Mouse (Mus musculus) left cerebral cortex, postnatal 10 days (tissue): Measurements from ENCODE around the gene Gm49337. TPM values are rescaled to one million over a fixed set of nuclear protein-coding genes. Genes with fewer than 3 reads are reported as not detected.
A peak's percentile ranks its signal among the peaks of the same experiment; 100 is the strongest.
"Not testable (repeated sequence)": the region's sequence is repeated elsewhere in the genome, so short reads cannot be mapped to it uniquely, and the experiment has no call there.

Experiments
- DNase-seq, 2 experiments: peaks; one replicate each; pipeline ENCODE4 v3.0.0; 2021 to 2022; ENCODE audit warnings: low spot score in 2 of 2, mixed read lengths in 1 of 2; ENCODE audit errors: extremely low spot score in 1 of 2
- intact Hi-C: fragments of 180-260 bp; cut with DNase I; formaldehyde crosslinking; loops from one replicate; pipeline ENCODE4 v1.15.1; 2025
- total RNA-seq, 2 experiments: library from RNA; stranded (reverse); gene quantifications; 2 replicates each; pipeline ENCODE4 v1.2.3; 2021

Gene Gm49337
- total RNA-seq, 2 experiments from 2014 or later: not detected

DNA sequence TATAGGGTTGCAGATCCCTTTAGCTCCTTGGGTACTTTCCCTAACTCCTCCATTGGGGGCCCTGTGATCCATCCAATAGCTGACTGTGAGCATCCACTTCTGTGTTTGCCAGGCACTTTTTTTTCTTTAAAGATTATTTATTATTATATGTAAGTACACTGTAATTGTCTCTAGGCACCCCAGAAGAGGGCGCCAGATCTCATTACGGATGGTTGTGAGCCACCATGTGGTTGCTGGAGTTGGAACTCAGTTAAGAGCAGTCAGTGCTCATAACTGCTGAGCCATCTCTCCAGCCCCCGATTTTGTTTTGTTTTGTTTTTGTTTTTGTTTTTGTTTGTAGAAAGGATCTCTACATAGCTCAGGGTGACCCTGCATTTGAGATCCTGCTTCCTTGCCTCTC is 72.7 kb downstream of the Gm49337 start:
- peak in 1 of 2 experiments; percentile 40 for DNase-seq
- intact Hi-C loops: not testable (repeated sequence)

DNA sequence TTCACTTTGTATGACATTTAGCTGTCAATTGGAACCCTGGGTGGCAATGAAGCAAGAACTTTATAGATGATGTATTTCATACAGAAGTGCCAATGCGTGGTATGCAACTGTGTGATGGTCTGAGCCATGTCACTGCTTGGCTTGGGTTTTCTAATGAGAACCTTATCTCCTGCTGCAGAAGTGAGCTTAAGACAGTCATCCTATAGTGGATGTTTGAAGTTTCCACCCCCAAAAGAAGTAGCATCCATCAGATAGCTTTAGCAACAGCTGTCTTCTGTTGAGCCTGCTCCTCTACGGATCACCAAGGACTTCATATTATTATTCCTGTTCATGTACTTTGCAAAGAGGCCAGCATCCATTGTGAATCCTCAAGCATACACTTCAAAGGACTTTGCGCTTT is 76.8 kb downstream of the Gm49337 start:
- intact Hi-C loops: no loop called here
- DNase-seq: no peak

DNA sequence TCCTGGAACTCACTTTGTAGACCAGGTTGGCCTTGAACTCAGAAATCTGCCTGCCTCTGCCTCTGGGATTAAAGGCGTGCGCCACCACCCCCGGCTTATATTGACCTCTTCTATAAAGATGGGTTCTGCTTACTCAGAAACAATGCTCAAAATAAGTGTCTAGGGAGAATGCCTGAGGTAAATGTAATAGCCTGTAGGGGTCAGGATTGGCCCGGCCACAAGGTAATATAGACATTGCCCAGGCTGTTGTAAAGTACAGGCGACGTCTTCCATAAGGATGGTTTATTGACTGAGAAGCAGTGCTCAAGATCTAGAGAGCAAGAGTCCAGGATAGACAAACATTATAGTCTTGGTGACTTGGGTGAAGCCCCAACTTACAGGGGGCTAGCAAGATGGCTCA is 95.0 kb downstream of the Gm49337 start:
- intact Hi-C loops: no loop called here

DNA sequence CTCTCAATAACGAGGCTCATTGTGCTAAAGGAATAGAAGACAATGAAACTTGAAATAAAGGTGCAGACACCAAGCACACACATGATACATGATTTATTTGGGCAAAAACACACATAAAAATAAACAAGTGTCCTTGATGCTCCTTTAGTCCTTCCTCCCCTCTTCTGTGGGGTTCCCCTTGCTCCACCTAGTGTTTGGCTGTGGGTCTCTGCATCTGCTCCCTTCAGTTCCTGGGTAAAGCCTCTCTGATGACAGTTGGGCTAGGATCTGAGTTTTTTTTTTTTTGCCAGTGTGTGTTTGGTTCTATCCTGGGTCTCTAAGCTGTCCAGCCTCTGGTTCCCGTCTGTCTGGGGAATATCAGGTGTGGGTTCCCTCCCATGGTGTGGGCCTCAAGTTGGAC is 109.0 kb downstream of the Gm49337 start:
- DNase-seq: no peak
- intact Hi-C loops: no loop called here

More for the DNA sequence above, 95.0 kb downstream of the Gm49337 start:
- DNase-seq: no peak

DNA sequence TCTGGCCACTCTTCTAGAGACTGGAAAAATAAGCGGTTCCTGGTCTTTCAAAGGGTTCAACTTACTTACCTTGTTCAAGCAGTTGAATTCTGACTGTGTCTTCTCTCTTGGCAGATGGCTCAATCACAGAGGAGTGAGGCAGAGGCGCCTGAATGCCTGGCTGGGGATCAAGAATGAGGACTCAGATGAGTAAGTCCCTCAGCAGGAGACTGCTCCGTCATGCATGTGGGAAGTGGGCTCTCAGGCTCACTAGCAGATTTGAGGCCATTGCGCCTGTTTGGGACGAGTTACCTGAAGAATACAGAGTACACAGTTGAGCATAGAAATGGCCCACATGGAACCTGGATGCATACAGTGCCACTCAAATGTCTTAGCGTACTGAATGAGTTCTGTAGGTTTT is 118.4 kb downstream of the Gm49337 start:
- intact Hi-C loops: no loop called here
- no peak for DNase-seq

DNA sequence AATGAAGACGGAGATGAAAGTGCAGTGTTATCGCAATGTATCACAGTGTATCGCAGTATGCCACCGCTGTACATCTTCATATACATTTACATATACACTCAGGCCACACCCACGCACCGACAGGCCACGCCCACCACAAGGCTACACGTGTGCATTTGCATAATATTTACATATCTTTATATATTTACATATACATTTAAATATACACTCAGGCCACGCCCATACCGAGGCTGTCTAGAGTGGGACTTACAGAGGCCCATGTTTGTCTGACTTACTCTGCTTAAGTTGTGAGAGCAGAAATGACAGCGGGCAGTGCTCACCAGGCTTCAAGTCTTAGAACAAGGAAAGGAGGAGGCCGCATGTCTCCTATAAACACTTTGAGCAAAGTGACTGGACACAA is 120.1 kb downstream of the Gm49337 start:
- intact Hi-C loops: no loop called here
- DNase-seq: no peak

DNA sequence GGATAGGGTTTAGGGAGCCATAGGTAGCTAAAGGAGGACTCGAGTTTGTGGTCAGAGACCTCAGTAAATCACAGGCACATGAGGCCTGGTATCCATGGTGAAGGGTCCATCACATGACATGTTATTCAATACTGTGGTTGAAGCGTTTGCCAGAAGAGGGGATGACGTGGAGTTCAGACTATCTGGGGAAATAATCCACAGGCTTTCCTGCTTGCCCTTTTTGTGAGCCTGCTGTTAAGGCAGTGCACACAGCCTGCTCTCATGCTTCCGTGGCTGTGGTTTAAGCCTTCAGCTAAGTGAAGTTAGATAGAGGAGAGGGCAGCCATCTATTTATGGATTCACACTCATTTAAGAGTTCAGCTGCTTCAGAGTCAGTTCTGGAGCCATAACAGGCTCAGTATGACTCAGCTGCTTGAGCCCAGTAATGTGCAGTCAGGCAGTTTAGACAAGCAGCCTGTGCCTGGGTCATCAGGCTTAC is 127.7 kb downstream of the Gm49337 start:
- no peak for DNase-seq
- intact Hi-C loops: loop anchor here (10.0 kb wide), 1 partner anchor 136 kb away; the partner anchor contains the start of gene Tspan1

DNA sequence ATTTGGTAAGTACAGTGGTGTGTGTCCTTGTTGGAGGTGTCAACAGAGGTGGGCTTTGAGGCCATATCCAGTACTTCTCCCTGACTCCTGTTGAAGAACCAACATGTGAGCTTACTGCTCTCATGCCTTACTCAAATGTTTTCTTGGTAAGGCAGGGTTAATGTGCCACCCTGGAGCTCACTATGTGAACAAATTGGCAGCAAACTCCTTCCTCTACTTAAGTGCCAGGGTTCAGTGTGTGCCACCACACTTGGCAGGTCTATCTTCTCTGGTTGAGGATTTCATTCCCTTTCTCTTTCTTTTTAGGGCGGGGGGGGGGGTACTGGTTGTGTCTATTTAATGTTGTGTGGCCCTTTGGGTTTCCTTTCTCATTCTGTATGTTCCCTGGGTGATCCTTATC is 131.4 kb downstream of the Gm49337 start:
- intact Hi-C loops: loop anchor here (10.0 kb wide), 1 partner anchor 140 kb away; the partner anchor contains the start of gene Tspan1
- DNase-seq: no peak

DNA sequence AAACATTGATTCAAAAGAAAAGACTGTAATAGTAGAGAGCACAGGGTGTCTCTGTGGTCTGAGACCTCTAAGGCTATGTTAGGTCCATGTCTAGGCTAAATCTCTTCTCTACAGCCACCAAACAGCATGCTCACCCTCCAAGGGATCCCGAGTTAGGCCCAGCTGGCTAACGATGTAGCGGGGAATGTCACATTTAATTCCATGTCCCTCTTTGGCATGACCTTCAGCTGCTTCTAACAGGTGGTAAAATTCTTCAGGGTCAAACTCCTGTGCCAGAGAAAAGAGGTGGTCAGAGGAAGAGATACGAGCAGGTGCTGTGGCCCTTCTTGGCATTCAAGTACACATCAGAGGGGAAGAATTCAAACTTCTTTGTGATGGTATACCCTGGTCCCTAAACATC is 144.4 kb downstream of the Gm49337 start:
- DNase-seq: no peak
- intact Hi-C loops: no loop called here

DNA sequence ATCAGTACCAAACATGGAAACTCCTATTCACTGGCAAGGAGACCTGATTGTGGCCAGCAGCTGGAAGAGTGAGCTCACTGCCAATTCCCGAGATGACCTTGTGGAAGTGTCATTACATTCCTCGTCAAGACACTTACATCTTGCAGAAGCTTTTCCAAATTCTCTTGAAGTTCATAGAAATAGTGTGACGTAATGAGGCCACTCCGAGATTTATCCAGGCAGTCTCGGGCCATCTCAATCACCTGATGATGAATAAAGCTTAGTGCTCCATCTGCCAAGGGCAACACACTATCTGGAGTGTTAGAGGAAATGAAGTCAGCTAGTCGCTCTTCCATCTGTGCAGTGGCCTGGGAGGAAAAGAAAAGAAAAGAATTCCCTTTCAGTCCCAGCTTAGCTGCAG is 148.9 kb downstream of the Gm49337 start:
- intact Hi-C loops: no loop called here
- DNase-seq: no peak

DNA sequence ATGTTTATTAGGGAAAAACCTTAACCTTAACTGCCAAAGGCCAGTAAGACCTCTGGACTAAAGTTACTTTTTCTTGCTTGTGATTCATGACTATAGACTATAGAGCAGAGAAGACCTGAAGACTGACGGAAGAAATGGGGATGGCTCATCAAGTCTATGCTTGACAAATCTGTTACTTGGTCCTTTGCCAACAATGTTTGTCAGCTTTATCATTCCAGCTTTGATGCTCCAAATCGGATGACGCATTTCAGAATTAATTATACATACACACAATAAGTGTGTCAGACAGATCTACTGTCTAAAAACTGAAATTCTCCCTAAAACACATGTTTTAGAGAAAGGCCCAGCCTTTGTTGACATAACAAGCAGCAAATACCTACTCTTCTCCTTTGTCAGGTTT is 156.1 kb downstream of the Gm49337 start:
- no peak for DNase-seq
- intact Hi-C loops: no loop called here

DNA sequence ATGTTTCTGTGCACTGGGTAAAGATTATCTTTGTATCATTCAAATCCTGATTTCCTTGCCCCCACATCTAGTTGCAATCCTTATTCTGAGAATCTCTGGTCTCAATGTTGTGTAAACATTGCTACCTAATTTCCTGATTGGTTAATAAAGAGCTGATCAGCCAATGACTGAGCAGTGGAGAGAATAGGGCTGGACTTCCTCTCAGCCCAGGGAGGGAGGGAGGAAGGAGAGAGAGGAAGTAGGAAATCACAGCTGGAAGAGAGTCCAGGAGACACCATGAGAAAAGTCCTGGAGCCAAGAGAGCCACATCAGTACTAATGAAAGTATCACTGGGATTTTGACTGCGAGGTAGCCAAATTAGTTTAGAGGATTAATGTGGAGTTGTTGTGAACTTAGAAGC is 163.1 kb downstream of the Gm49337 start:
- no peak for DNase-seq
- intact Hi-C loops: loop anchor here (5.0 kb wide), 1 partner anchor 66 kb away; no protein-coding TSS in a partner anchor

DNA sequence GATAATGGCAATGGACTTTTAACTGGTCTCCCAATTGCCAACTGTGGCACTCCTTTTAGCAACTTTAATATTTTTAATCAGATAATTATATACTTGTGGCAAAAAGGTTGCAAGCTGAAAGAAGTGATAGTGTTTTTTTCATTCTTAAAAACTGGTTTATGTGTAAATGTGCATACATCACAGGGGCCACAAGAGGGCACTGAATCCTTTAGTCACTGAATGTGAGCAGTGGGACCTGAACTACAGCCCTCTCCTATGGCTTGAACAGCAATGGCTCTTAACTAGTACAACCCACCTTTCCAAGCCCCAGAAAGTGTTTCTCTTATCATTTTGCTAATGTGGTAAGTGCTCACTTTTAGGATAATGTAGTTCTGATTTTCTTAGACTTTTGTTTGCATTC is 168.9 kb downstream of the Gm49337 start:
- peak; percentile 40 to 66 for DNase-seq
- intact Hi-C loops: no loop called here

Other genes with a start within 250 kb of the Gm49337 start
- gene Dmbx1, start 233.5 kb upstream of the Gm49337 start, total RNA-seq: under 1 TPM; 0.21 to 0.22 TPM
- 10 to 100 TPM; 70.6 to 70.8 TPM for gene Faah, start 155.5 kb upstream of the Gm49337 start, total RNA-seq
- gene Nsun4, start 119.5 kb upstream of the Gm49337 start, total RNA-seq: 1 to 10 TPM; 6.8 to 7.3 TPM
- 100 to 1,000 TPM; 411 to 421 TPM for gene Uqcrh, start 98.3 kb upstream of the Gm49337 start, total RNA-seq
- 10 to 100 TPM; 52.3 to 54.0 TPM for gene Lrrc41, start 98.1 kb upstream of the Gm49337 start, total RNA-seq
- 1 to 10 TPM; 1.1 to 1.3 TPM for gene Rad54l, start 49.7 kb upstream of the Gm49337 start, total RNA-seq
- gene Pomgnt1, start 49.5 kb upstream of the Gm49337 start, total RNA-seq: 10 to 100 TPM; 79.3 to 82.9 TPM
- gene Lurap1, start 22.0 kb upstream of the Gm49337 start, total RNA-seq: 10 to 100 TPM; 26.8 to 31.2 TPM
- under 1 TPM; 0.60 to 0.73 TPM for gene Tspan1, start 5.8 kb upstream of the Gm49337 start, total RNA-seq
- not detected for gene 1700042G07Rik, start within 50 bp of the Gm49337 start, total RNA-seq
- 10 to 100 TPM; 39.4 to 41.5 TPM for gene Pik3r3, start 48.2 kb downstream of the Gm49337 start, total RNA-seq